Mouse (Mus musculus) lung, embryonic 15.5 days (tissue): Measurements from ENCODE around the gene Atrnl1. TPM values are rescaled to one million over a fixed set of nuclear protein-coding genes. Genes with fewer than 3 reads are reported as not detected.
A peak's percentile ranks its signal among the peaks of the same experiment; 100 is the strongest.

Experiments
- ATAC-seq: fragments of 200-750 bp; cut with Nextera tagmentation; 2 replicates; pipeline ENCODE4 v1.8.0; 2017; ENCODE audit warnings: moderate number of reproducible peaks, borderline replicate concordance; ENCODE audit not compliant: low FRiP score, low TSS enrichment; ENCODE audit errors: extremely low read depth
- H3K27ac ChIP-seq: fragments of 300-500 bp; sonication (generic); 2 replicates; pipeline ENCODE4 v1.5.1; 2015; ENCODE audit warnings: moderate library complexity, mild to moderate bottlenecking, inconsistent platforms
- H3K27me3 ChIP-seq: fragments of 300-500 bp; sonication (generic); 2 replicates; pipeline ENCODE4 v1.6.1; 2015; ENCODE audit warnings: inconsistent platforms
- H3K36me3 ChIP-seq: fragments of 300-500 bp; sonication (generic); 2 replicates; pipeline ENCODE4 v1.6.1; 2015; ENCODE audit warnings: inconsistent platforms
- H3K4me1 ChIP-seq: fragments of 300-500 bp; sonication (generic); 2 replicates; pipeline ENCODE4 v1.6.1; 2015; ENCODE audit warnings: inconsistent platforms
- H3K4me2 ChIP-seq: fragments of 300-500 bp; sonication (generic); 2 replicates; pipeline ENCODE4 v1.6.1; 2015; ENCODE audit warnings: inconsistent platforms, mild to moderate bottlenecking, moderate library complexity
- H3K4me3 ChIP-seq: fragments of 300-500 bp; sonication (generic); 2 replicates; pipeline ENCODE4 v1.5.1; 2015; ENCODE audit warnings: mild to moderate bottlenecking, inconsistent platforms
- H3K9ac ChIP-seq: fragments of 300-500 bp; sonication (generic); 2 replicates; pipeline ENCODE4 v1.6.1; 2015; ENCODE audit warnings: inconsistent platforms
- H3K9me3 ChIP-seq: fragments of 300-500 bp; sonication (generic); 2 replicates; pipeline ENCODE4 v1.6.1; 2016; ENCODE audit warnings: inconsistent platforms
- WGBS: fragments of 180-500 bp; shearing (Covaris S2); methylation state at CpG from one replicate; pipeline ENCODE4 v1.1.7; 2015; 5-methylcytosine and 5-hydroxymethylcytosine counted together
- polyA plus RNA-seq: library from polyadenylated mRNA; unstranded; fragments of >200 nt; fragmentation: Nextera tagmentation; extraction: Ambion mirVana; gene quantifications from 2 replicates; pipeline ENCODE4 v1.2.1, GENCODE M21; 2015

Atrnl1 gene
- polyA plus RNA-seq, 1 experiment from 2014 or later: 5.3 TPM

DNA sequence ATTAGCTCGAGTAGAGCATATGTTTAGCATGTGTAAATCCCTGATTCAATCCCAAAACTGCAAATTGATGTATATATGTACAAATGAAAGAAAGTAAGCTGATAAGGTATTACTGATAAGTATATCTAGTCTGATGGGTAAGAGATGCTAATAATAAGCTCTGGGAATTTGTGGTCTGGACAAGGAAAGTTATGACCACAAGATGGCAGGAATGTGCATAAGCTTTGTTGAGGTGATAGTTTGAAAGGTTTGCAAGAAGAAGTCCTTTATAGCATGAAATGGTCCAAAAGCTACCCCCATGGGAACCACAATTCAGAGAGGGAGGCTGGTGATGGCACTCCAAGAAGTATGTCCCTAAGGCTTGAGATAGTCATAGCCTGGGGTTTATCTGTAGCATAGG lies 289.2 kb downstream of the Atrnl1 start:
- 73% methylated on average over 1 of the region's 1 CpGs for WGBS
- no peak overlapping the region for H3K27ac ChIP-seq
- H3K27me3 ChIP-seq: no peaks in the 10 kb centered on the region
- no peaks in the 10 kb centered on the region for H3K9me3 ChIP-seq
- no peak overlapping the region for H3K4me3 ChIP-seq
- H3K4me2 ChIP-seq: no peak overlapping the region
- H3K36me3 ChIP-seq: no peaks in the 10 kb centered on the region
- H3K4me1 ChIP-seq: no peaks in the 10 kb centered on the region
- H3K9ac ChIP-seq: no peak overlapping the region
- ATAC-seq: no peak

DNA sequence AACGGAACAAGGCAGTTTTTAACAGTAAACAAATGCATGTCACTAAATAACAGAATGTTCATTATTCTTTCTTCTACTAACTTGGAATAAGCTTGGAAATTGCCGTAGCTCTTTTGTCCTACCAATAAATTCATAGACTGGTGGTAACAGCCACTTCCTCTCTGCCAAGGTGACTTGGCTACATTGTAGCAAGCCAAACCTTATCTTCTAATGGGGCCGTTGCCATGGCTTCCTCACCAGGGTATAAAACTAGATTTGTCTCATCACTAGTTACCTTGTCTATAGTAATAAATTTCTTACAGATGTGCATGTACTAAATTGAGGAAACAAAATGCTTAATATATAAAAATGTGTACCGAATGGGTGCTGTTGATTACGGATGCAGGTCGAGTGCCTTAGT lies 298.6 kb downstream of the Atrnl1 start:
- no peak for ATAC-seq
- H3K4me2 ChIP-seq: no peak overlapping the region
- H3K4me3 ChIP-seq: no peak overlapping the region
- H3K27me3 ChIP-seq: no peaks in the 10 kb centered on the region
- no peak overlapping the region for H3K27ac ChIP-seq
- H3K9ac ChIP-seq: no peak overlapping the region
- no peaks in the 10 kb centered on the region for H3K9me3 ChIP-seq
- no peaks in the 10 kb centered on the region for H3K36me3 ChIP-seq
- WGBS: 84% methylated on average over 6 of the region's 6 CpGs
- no peaks in the 10 kb centered on the region for H3K4me1 ChIP-seq

GRCm38 (mm10) chr19:57910650-57911049 lies 299.8 kb downstream of the Atrnl1 start:
- H3K27ac ChIP-seq: no peak overlapping the region
- H3K4me2 ChIP-seq: no peak overlapping the region
- ATAC-seq: no peak
- no peaks in the 10 kb centered on the region for H3K9me3 ChIP-seq
- H3K27me3 ChIP-seq: no peaks in the 10 kb centered on the region
- WGBS: 85% methylated on average over 6 of the region's 6 CpGs
- H3K36me3 ChIP-seq: no peaks in the 10 kb centered on the region
- H3K4me1 ChIP-seq: no peaks in the 10 kb centered on the region
- H3K9ac ChIP-seq: no peak overlapping the region
- H3K4me3 ChIP-seq: no peak overlapping the region

DNA sequence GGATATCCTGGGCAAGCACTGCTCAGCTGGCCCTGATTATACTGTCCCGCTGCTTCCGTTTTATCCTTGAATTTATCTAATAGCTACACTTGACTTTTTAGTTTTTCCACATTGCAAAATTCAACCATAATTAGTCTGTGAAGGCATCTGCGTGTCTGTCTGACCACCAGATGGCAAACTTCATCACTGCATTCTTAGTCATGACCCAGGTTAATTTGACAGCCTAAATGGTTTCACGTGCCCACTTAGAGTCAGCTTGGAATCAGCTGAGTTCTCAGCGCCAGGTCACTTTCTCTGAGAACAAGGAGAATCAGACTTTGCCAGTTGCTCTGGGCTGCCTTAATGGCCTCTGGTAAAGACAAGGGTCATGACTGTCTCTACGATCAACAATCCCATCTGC lies 305.5 kb downstream of the Atrnl1 start:
- Histone ChIP-seq H3K4me3 (no peak overlapping the region), H3K9ac (no peak overlapping the region), H3K27me3 (no peaks in the 10 kb centered on the region), H3K4me2 (no peak overlapping the region), H3K4me1 (no peaks in the 10 kb centered on the region), H3K9me3 (no peaks in the 10 kb centered on the region), H3K36me3 (no peaks in the 10 kb centered on the region), H3K27ac (no peak overlapping the region)
- WGBS: 64% methylated on average over 6 of the region's 6 CpGs
- no peak for ATAC-seq

GRCm38 (mm10) chr19:57922991-57923390 lies 312.2 kb downstream of the Atrnl1 start:
- Histone ChIP-seq H3K4me2 (no peak overlapping the region), H3K27me3 (no peaks in the 10 kb centered on the region), H3K36me3 (no peaks in the 10 kb centered on the region), H3K4me1 (no peaks in the 10 kb centered on the region), H3K4me3 (no peak overlapping the region), H3K27ac (no peak overlapping the region), H3K9me3 (no peaks in the 10 kb centered on the region), H3K9ac (no peak overlapping the region)
- 40% methylated on average over 5 of the region's 5 CpGs for WGBS
- no peak for ATAC-seq

DNA sequence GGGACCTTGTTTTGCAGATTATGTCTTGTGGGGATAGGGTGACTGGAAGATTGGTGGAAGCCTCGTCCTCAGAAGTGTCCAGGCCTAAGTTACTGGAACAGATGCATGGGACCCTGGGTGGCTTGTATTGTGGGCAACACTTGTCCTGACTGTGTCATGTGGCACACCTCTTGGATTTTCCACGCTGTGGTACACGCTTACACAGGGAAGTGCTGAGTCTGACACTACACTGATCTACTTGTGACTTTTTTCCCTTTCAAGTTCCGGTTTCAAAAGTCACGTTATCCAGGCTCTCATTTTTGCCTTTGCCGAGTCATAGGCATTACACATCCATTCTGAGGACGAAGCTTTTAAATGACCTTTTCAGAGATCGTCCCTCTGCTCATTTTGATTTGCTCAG lies 314.0 kb downstream of the Atrnl1 start:
- no peak overlapping the region for H3K27ac ChIP-seq
- H3K36me3 ChIP-seq: no peaks in the 10 kb centered on the region
- H3K9me3 ChIP-seq: no peaks in the 10 kb centered on the region
- no peaks in the 10 kb centered on the region for H3K4me1 ChIP-seq
- WGBS: 76% methylated on average over 8 of the region's 8 CpGs
- no peak overlapping the region for H3K4me2 ChIP-seq
- H3K4me3 ChIP-seq: no peak overlapping the region
- H3K9ac ChIP-seq: no peak overlapping the region
- H3K27me3 ChIP-seq: no peaks in the 10 kb centered on the region
- no peak for ATAC-seq

GRCm38 (mm10) chr19:57925681-57926080 lies 314.8 kb downstream of the Atrnl1 start:
- 65% methylated on average over 10 of the region's 10 CpGs for WGBS
- H3K9me3 ChIP-seq: no peaks in the 10 kb centered on the region
- no peak overlapping the region for H3K4me3 ChIP-seq
- no peak for ATAC-seq
- H3K4me1 ChIP-seq: no peaks in the 10 kb centered on the region
- no peaks in the 10 kb centered on the region for H3K36me3 ChIP-seq
- H3K4me2 ChIP-seq: no peak overlapping the region
- no peak overlapping the region for H3K27ac ChIP-seq
- no peak overlapping the region for H3K9ac ChIP-seq
- no peaks in the 10 kb centered on the region for H3K27me3 ChIP-seq

DNA sequence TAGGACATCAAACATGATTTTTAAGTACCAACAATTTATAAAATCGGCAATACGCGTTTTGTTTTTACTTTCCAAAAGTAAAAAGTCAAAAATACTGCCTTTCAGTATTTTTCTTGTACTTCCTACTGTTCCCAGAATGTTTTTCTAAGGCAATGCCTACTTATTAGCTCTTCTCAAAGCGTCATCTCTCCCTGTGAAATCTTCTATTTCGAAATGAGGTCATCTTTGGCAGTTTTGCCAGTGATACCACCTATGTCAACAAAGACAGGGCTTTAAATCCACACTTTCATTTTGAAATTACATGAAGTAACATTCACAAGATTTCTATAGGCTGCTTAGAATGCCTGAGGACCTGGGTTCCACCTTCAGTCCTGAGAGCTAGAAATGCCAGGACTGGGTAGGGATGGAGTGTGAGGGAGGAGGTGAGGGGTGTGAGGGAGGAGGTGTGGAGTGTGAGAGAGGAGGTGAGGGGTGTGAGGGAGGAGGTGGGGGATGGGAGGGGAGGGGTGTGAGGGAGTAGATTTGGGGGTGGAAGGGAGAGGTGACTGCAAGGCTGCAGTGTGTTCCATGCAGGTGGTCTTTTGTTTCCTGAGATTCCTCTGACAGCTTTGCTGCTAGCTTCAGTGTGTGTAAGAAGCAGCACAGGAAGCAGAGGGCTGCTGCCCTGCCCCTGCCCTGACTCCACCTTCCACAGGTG lies 315.5 kb downstream of the Atrnl1 start:
- Histone ChIP-seq H3K27ac (no peak overlapping the region; the same call in 1 of the 2 replicates), H3K36me3 (no peaks in the 10 kb centered on the region), H3K4me3 (no peak overlapping the region), H3K4me2 (no peak overlapping the region), H3K4me1 (no peaks in the 10 kb centered on the region), H3K9ac (no peak overlapping the region), H3K27me3 (no peaks in the 10 kb centered on the region), H3K9me3 (no peaks in the 10 kb centered on the region)
- ATAC-seq: peak; percentile 98
- WGBS: 87% methylated on average over 5 of the region's 5 CpGs

DNA sequence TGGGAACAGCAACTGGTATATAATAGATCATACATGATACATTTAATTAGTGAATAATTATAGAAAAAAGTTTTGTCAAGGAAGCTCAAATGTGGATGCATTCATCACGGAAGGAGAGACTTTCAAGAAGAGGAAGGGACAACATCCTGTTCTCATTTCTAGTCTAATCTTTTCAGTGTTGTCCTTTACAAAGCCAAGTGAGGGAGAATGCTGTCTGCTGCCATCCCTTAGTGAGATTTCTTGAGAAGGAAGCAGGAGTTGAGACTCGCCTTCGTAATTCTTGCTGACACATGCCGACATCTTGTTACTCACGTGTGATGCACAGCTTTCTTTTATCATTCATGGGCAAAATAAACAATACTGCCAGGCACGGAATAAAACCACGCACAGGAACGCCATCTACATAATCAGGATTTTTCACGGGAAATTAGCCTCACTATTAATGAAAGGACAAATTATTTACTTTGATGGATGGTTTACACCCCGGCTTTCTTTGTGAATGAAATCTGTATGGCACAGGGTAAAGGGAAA lies 316.2 kb downstream of the Atrnl1 start:
- Histone ChIP-seq H3K36me3 (no peaks in the 10 kb centered on the region), H3K9me3 (no peaks in the 10 kb centered on the region), H3K9ac (no peak overlapping the region), H3K4me1 (no peaks in the 10 kb centered on the region), H3K27ac (no peak overlapping the region; the same call in 1 of the 2 replicates), H3K27me3 (no peaks in the 10 kb centered on the region), H3K4me3 (no peak overlapping the region), H3K4me2 (no peak overlapping the region)
- ATAC-seq: no peak
- WGBS: 31% methylated on average over 10 of the region's 10 CpGs

GRCm38 (mm10) chr19:57927566-57928523 lies 317.0 kb downstream of the Atrnl1 start:
- Histone ChIP-seq H3K4me3 (no peak overlapping the region), H3K9me3 (no peaks in the 10 kb centered on the region), H3K27ac (no peak overlapping the region), H3K4me2 (no peak overlapping the region), H3K27me3 (no peaks in the 10 kb centered on the region), H3K4me1 (no peaks in the 10 kb centered on the region), H3K36me3 (no peaks in the 10 kb centered on the region), H3K9ac (no peak overlapping the region)
- ATAC-seq: no peak
- 55% methylated on average over 11 of the region's 11 CpGs for WGBS

GRCm38 (mm10) chr19:57931626-57932025 lies 320.8 kb downstream of the Atrnl1 start:
- Histone ChIP-seq H3K4me3 (no peak overlapping the region), H3K27ac (no peak overlapping the region), H3K36me3 (no peaks in the 10 kb centered on the region), H3K9me3 (no peaks in the 10 kb centered on the region), H3K4me1 (no peaks in the 10 kb centered on the region), H3K4me2 (no peak overlapping the region), H3K9ac (no peak overlapping the region), H3K27me3 (no peaks in the 10 kb centered on the region)
- WGBS: 94% methylated on average over 4 of the region's 4 CpGs
- ATAC-seq: no peak

- no peaks in the 10 kb centered on the region for H3K27me3 ChIP-seq
- no peak for ATAC-seq
- peaks cover 7% of the 10 kb centered on the region for H3K4me1 ChIP-seq
- 83% methylated on average over 3 of the region's 3 CpGs for WGBS
- no peak overlapping the region for H3K4me3 ChIP-seq
- H3K9me3 ChIP-seq: no peaks in the 10 kb centered on the region
- H3K36me3 ChIP-seq: no peaks in the 10 kb centered on the region
- no peak overlapping the region for H3K4me2 ChIP-seq
- H3K27ac ChIP-seq: no peak overlapping the region
- H3K9ac ChIP-seq: no peak overlapping the region
Measured at GRCm38 (mm10) chr19:57936865-57937264, 326.0 kb downstream of the Atrnl1 start.
